16 mouse cellular contexts compared by ENCODE assay signal in the genomic region with DNA sequence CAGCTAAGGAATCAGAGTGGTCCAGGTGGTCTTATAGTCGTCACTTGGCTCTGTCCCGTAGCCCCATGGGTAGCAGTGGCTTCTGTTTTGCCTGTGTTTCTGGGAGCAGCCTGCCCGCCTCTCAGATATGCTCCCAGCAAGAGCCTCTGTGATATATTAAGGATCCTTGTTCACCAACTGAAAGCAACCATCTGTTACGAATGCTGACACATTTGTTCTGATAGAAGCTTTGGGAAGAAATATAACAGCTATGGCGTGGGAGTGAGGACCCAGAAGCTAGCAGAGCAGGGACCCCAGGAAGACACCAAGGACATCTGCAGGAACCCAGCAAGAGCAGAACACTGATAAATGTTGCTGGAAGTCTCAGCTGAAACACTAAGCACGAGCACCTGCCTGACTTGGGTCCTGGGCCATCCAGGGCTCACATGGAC.
A peak's percentile ranks its signal among the peaks of the same experiment; 100 is the strongest.
DNase-seq lines count a peak whose midpoint lies in the region; ATAC-seq and TF ChIP-seq lines count a peak whose summit lies in the region.
"Had no signal": no experiment of that assay in that cellular context is flagged by ENCODE, and none has a peak within 500 bp of the region (broad histone marks: within the 10 kb centered on the region; RNA-seq: fewer than 3 reads in every experiment).

No protein-coding gene starts in this region.

- no peaks in the 10 kb centered on the region for H3K36me3 ChIP-seq in forebrain, postnatal 0 days (ENCODE audit: insufficient read depth)
- no peaks in the 10 kb centered on the region for H3K36me3 ChIP-seq in forebrain, embryonic 10.5 days (replicated peaks)
- H3K36me3 ChIP-seq in midbrain, postnatal 0 days (ENCODE audit: insufficient read depth, low read length), result no peaks in the 10 kb centered on the region
- H3K36me3 ChIP-seq in thymus, adult 2 months (ENCODE audit: control insufficient read depth, insufficient read depth, low read length), result no peaks in the 10 kb centered on the region
- H3K36me3 ChIP-seq in midbrain, embryonic 11.5 days (ENCODE audit: control insufficient read depth, insufficient read depth, low read length), result no peaks in the 10 kb centered on the region
- H3K36me3 ChIP-seq: G1E had no signal

- no peaks in the 10 kb centered on the region for H3K4me1 ChIP-seq in forebrain, postnatal 0 days (ENCODE audit: insufficient read depth)
- H3K4me1 ChIP-seq in forebrain, embryonic 10.5 days, result no peaks in the 10 kb centered on the region
- H3K4me1 ChIP-seq in midbrain, postnatal 0 days (ENCODE audit: insufficient read depth, low read length), result no peaks in the 10 kb centered on the region
- no peaks in the 10 kb centered on the region for H3K4me1 ChIP-seq in thymus, adult 2 months (replicated peaks; ENCODE audit: control insufficient read depth, insufficient read depth, low read length)
- H3K4me1 ChIP-seq in midbrain, embryonic 11.5 days (ENCODE audit: control insufficient read depth, insufficient read depth, low read length), result no peaks in the 10 kb centered on the region

- no peaks in the 10 kb centered on the region for H3K9me3 ChIP-seq in forebrain, postnatal 0 days (ENCODE audit: low read length)
- no peaks in the 10 kb centered on the region for H3K9me3 ChIP-seq in forebrain, embryonic 10.5 days
- no peaks in the 10 kb centered on the region for H3K9me3 ChIP-seq in midbrain, postnatal 0 days (ENCODE audit: low read length)
- no peaks in the 10 kb centered on the region for H3K9me3 ChIP-seq in midbrain, embryonic 11.5 days (ENCODE audit: control insufficient read depth, low read length)
- H3K9me3 ChIP-seq: G1E had no signal

- ATAC-seq in forebrain, postnatal 0 days, result peak; percentile 29; the same call in 1 of the 2 replicates
- no peak for ATAC-seq in midbrain, postnatal 0 days (ENCODE audit: low FRiP score)
- ATAC-seq in midbrain, embryonic 11.5 days (ENCODE audit: low FRiP score), result no peak
- ATAC-seq: inflammation-experienced regulatory T-cells, adult 6 months had no signal

- no peaks in the 10 kb centered on the region for H3K27me3 ChIP-seq in forebrain, postnatal 0 days (ENCODE audit: insufficient read depth, low read length)
- H3K27me3 ChIP-seq in forebrain, embryonic 10.5 days (ENCODE audit: poor library complexity, severe bottlenecking), result no peaks in the 10 kb centered on the region
- no peaks in the 10 kb centered on the region for H3K27me3 ChIP-seq in midbrain, postnatal 0 days (ENCODE audit: insufficient read depth, low read length)
- H3K27me3 ChIP-seq in thymus, adult 2 months (ENCODE audit: control insufficient read depth, insufficient read depth, low read length), result no peaks in the 10 kb centered on the region
- no peaks in the 10 kb centered on the region for H3K27me3 ChIP-seq in midbrain, embryonic 11.5 days (ENCODE audit: control insufficient read depth, insufficient read depth, low read length)

- no peak overlapping the region for H3K4me3 ChIP-seq in forebrain, postnatal 0 days (ENCODE audit: low read depth, low read length)
- H3K4me3 ChIP-seq in forebrain, embryonic 10.5 days, result no peak overlapping the region
- no peak overlapping the region for H3K4me3 ChIP-seq in midbrain, postnatal 0 days (ENCODE audit: low read depth, low read length)
- H3K4me3 ChIP-seq in thymus, adult 2 months (ENCODE audit: control insufficient read depth, insufficient read depth, low read length), result no peak overlapping the region
- no peak overlapping the region for H3K4me3 ChIP-seq in midbrain, embryonic 11.5 days (ENCODE audit: low read depth, low read length)
- H3K4me3 ChIP-seq: erythroblast, embryonic 14.5 days; myocyte had no signal

- TF ChIP-seq CTCF in forebrain, postnatal 0 days (IDR thresholded peaks at IDR 0.05; ENCODE audit: low read depth), result no peak
- TF ChIP-seq CTCF in midbrain, postnatal 0 days (IDR thresholded peaks at IDR 0.05), result no peak
- TF ChIP-seq CTCF in thymus, adult 2 months (IDR thresholded peaks at IDR 0.05; ENCODE audit: borderline replicate concordance, control insufficient read depth, extremely low read depth, insufficient read depth, low read length, poor library complexity), result no peak

- TF ChIP-seq POLR2A in thymus, adult 2 months (IDR thresholded peaks at IDR 0.05; ENCODE audit: control insufficient read depth, extremely low read depth, insufficient read depth, low read length, poor library complexity), result no peak

- no peak overlapping the region for H3K4me2 ChIP-seq in forebrain, postnatal 0 days (ENCODE audit: low read depth)
- H3K4me2 ChIP-seq in midbrain, postnatal 0 days (ENCODE audit: low read depth, low read length, poor library complexity, severe bottlenecking), result no peak overlapping the region
- H3K4me2 ChIP-seq in midbrain, embryonic 11.5 days, result no peak overlapping the region

- peak; percentile 18 for DNase-seq in forebrain, postnatal 0 days
- no peak for DNase-seq in forebrain, embryonic 10.5 days (ENCODE audit: extremely low spot score, low spot score)
- DNase-seq in cerebellum, postnatal 14 days, result peak; percentile 49 to 65
- DNase-seq in layer of hippocampus, adult 9-10 months (ENCODE audit: low spot score), result peak; percentile 67
- peak; percentile 4 for DNase-seq in left cerebral cortex, postnatal 4 days
- DNase-seq in midbrain, postnatal 0 days (ENCODE audit: low spot score), result no peak
- no peak for DNase-seq in thymus, adult 2 months
- no peak for DNase-seq in midbrain, embryonic 11.5 days (ENCODE audit: low spot score, missing footprints)
- DNase-seq: adrenal gland, adult 2 months; gastrocnemius, postnatal 36 days; heart, postnatal 14 days; thymus, postnatal 4 days had no signal

- no peak overlapping the region for H3K27ac ChIP-seq in forebrain, postnatal 0 days (ENCODE audit: low read depth, low read length)
- no peak overlapping the region for H3K27ac ChIP-seq in forebrain, embryonic 10.5 days
- H3K27ac ChIP-seq in midbrain, postnatal 0 days (ENCODE audit: low read depth, low read length), result no peak overlapping the region
- H3K27ac ChIP-seq in thymus, adult 2 months (ENCODE audit: control insufficient read depth, insufficient read depth, low read length), result no peak overlapping the region
- no peak overlapping the region for H3K27ac ChIP-seq in midbrain, embryonic 11.5 days (ENCODE audit: low read depth, low read length)

- 62% methylated on average over 6 of the region's 6 CpGs for WGBS in forebrain, postnatal 0 days
- 83% methylated on average over 6 of the region's 6 CpGs for WGBS in forebrain, embryonic 10.5 days
- 82% methylated on average over 6 of the region's 6 CpGs for WGBS in midbrain, postnatal 0 days
- 90% methylated on average over 6 of the region's 6 CpGs for WGBS in thymus, adult 2 months
- WGBS in midbrain, embryonic 11.5 days, result 81% methylated on average over 6 of the region's 6 CpGs

- intact Hi-C loops in left cerebral cortex, postnatal 4 days (cut with DNase I), result no loop called here

- no peak overlapping the region for H3K9ac ChIP-seq in forebrain, postnatal 0 days
- H3K9ac ChIP-seq in midbrain, postnatal 0 days (replicated peaks; ENCODE audit: low read length, poor library complexity, severe bottlenecking), result no peak overlapping the region
- no peak overlapping the region for H3K9ac ChIP-seq in midbrain, embryonic 11.5 days (ENCODE audit: low read length)

Comparison
In these comparisons a context has a peak if more than half of its experiments do, and no peak if none do; other contexts are left out.
1. DNase-seq: peak in forebrain, postnatal 0 days (single experiment), cerebellum, postnatal 14 days (2 of 2), layer of hippocampus, adult 9-10 months (single experiment) and left cerebral cortex, postnatal 4 days (single experiment); none in forebrain, embryonic 10.5 days (single experiment), midbrain, postnatal 0 days (single experiment), thymus, adult 2 months (single experiment) and midbrain, embryonic 11.5 days (single experiment).